Mouse (Mus musculus) cerebellum, adult 11 months (tissue): ENCODE data around the gene Skap1.

Experiments
- DNase-seq: peaks from one replicate; pipeline ENCODE4 v3.0.0; 2022

Skap1 gene

DNA sequence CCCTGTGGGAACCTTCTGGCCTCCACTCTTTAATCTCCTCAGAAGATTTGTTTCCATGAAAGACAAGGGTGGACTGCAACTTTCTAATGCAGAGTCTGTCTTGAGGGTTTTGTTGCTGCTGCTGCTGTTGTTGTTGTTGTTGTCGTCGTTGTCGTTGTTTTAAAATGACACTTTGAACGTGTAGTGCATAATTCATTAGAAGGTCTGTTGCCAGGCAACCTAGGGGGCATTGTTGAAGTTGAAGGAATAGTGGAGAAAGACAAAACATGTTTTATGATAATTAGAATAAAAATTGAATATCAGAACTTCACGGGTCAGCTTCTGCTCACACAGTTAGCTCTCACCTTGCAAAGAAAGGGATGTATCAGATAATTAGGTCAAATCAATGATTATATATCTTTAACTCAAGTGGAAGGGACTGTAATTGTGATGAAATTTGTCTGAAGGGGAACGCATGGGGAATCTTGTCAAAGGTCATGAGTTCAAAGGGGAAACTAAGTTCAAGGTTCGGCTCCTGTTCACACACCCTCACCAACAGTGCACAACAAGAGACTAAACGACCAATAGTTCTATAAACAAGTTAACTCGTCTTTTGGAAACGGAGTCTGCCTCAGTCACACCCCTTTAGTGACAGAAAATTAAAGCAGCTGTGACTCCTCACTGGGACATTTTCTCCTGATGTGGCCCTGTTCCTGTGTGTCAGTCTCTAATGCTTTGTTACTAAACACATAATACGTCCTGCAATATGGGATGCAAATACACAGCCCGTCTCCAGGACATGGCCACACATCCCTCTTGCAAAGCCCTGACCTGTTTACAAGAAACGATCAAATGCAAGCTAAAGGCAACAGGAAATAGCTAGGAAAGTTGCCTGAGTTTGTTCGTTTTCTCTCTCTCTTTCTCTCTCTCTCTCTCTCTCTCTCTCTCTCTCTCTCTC lies 112.4 kb downstream of the Skap1 start:
- DNase-seq: no peak

- no peak for DNase-seq
These were observed 114.3 kb downstream of the Skap1 start for GRCm38 (mm10) chr11:96578551-96579283.

DNA sequence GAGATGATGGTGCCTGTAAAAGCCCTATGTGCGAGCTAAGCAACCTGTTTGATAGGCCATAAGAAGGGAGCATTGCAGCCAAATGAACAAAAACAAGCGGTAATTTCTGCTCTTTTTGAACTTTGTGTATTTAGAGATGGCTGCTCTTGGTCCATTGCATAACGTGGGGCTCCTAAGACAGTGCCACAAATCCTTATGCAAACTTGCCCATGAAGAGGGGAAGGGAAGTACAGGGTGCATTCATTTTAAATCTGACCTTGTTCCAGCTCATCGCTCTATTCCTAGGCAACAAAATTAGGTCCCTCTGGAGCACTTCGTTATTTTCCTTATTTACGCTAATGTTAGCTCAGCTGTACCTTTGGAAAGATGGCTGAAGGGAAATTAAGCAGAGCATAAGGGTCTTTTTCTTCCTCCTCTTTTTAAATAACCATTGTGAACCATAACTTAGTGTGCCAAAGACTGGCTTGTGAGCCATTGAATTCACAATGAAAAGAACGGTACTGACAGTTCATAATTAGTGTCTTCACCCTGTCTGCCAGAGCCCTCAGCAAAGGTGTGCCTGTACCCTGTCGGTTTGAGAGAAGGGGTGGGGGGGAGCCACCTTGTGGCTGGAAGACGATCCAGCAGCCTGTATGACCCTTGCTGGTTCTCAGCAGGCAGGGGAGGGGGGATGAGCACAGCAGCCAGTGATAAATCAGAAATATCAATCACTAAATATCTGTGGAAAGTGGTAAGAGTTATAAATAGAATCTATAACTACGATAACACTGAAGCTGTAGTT lies 117.4 kb downstream of the Skap1 start:
- no peak for DNase-seq

- no peak for DNase-seq
These were observed 118.2 kb downstream of the Skap1 start for GRCm38 (mm10) chr11:96582595-96582994.

- DNase-seq: no peak
These were observed 125.4 kb downstream of the Skap1 start for GRCm38 (mm10) chr11:96589828-96590227.

- DNase-seq: no peak
These were observed 131.5 kb downstream of the Skap1 start for GRCm38 (mm10) chr11:96595890-96596289.

DNA sequence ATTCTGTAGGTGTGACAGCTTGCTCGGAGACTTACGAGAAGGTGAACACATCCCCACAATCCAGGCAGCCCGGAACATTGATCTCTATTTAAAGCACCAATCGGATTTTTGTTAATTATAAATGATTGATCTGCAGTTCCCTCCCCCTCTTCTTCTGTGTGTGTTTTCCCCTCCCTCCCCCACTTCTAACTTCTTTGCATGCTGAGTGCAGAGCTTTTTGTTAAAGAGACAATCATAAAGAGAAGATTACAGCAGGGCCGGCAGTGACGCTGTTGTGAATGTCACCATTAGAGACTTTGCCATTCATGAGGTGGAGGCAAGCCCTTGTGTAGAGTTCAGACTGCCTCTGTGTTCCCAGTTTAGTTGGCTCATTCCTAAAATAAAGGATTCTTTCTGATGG lies 131.9 kb downstream of the Skap1 start:
- DNase-seq: no peak

DNA sequence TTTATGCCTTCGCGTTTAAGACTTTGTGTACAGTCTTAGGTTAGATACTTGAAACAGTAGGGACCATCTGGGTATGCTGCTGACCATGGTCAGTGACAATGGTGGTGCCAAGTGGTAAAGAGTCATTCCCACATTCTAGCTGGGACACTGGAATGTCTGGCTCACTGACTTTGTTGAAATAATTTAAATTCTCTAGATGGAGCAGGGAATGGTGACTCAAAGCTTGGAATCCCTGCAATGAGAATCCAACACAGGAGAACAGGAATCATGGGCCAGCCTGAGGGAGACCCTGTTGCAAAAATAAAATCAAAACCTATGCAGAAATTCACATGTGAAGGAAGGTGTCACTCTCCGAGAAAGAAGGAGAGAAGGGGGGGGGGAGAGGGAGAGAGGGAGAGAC lies 138.4 kb downstream of the Skap1 start:
- DNase-seq: no peak

GRCm38 (mm10) chr11:96604306-96604705 lies 139.9 kb downstream of the Skap1 start:
- no peak for DNase-seq

DNA sequence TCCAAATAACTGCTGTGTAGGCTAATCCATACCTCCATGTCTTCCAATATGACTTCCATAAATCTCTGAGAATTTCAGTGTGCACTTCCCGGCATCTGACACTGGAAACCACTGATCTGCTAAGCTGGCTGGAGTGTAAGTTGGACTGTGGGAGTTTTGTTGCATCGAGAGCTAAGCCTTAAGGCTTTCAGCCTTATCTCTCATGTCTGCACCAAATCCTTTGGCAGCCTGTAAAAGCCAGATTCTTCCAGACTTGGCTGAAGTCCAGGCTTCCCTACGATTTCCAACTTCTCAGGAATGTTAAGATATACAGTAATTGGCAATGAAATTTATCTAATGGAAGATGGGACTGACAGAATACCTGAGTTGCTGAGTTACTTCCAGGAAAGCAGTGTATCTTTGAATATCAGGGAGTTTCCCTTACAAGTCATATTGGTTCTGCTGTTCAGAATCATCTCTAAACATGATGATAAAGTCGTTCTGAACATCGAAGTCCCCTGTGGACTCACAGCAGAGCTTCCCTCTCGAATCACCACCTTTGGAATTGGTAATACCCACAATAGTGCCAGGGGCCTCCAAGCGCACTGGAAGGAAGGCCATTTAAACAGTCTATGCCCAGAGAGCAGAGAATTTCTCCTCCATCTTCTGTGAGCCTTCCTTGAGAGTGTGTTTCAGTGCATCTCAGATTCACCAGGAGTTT lies 140.5 kb downstream of the Skap1 start:
- no peak for DNase-seq

- DNase-seq: no peak
These were observed 141.1 kb downstream of the Skap1 start for GRCm38 (mm10) chr11:96605516-96605915.

GRCm38 (mm10) chr11:96612596-96612995 lies 148.2 kb downstream of the Skap1 start:
- no peak for DNase-seq

DNA sequence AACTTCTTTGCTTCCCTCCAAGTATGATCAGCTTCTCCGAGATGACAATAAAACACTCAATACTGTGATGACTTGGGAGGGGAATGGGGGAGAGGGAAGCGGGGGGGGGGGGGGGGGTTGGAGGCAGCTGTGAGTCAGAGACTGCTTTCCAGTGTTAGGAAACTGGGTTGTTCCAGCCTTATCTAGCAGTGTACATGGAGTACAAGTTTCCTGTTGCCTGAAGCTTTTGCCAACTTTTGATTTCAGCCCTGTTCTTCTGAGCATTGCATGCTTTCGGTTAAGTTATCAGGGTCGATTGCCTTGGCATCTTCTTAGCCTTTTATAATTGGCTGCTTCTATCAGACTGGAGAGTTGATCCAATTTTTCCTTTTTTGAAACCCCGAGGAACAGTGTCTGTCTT lies 152.4 kb downstream of the Skap1 start:
- DNase-seq: no peak

GRCm38 (mm10) chr11:96618789-96619445 lies 154.5 kb downstream of the Skap1 start:
- no peak for DNase-seq

DNA sequence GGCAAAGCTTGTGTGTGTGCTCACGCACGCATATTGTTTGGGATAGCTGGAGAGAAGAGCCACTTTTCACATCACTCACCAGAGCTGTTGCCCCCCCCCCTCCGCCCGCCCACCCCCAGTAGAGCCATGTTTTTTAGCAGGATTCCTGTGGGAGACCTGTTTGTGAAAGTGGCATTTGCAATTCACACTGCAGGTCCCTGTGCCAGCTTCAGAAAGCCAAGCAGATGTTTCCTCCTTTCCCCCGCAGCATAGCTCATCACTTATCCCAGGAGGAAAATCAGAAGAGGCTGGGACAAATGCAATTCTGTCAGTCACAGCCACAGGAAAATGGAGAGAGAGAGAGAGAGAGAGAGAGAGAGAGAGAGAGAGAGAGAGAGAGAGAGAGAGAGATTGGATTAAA lies 155.2 kb downstream of the Skap1 start:
- DNase-seq: no peak

DNA sequence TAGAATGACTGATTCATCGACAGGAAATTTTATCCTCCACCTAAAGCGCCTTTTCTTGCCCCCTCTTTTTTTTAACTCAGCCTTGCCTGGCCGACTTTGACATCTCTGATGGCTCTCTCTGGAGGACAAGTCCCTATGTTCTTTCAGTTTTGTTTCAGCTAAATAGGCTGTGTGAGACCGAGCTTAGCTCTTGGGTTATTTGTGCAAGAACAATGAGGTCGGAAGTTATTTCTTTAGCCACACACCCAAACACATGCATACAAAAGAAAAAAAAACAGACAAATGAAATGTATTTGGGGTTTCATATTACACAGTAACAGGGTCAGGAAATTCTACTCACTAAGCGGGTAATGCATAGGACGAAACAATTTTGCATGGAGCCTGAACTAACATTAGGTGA lies 155.6 kb downstream of the Skap1 start:
- DNase-seq: no peak

GRCm38 (mm10) chr11:96620660-96621059 lies 156.3 kb downstream of the Skap1 start:
- no peak for DNase-seq

- peak; percentile 31 for DNase-seq
These were observed 156.8 kb downstream of the Skap1 start for GRCm38 (mm10) chr11:96621167-96621566.

DNA sequence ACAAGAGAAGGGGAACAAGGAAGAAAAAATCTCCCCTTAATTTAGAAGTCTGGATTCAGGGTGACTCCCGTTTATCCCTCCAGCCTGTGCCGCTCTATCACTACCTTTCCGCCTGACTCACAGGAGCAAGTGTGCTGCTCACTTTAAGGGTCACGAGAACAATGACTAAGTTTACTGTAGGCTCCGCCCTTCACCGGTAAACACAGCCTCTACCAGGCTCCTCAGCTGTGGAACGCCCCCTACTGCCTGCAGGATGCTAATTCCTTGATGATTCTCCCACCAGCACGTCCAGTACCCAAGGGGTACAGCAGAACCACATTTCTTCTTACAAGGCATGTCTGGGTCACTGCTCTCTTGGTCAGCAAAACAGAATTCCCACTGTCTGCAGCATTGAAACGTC lies 158.4 kb downstream of the Skap1 start:
- DNase-seq: no peak

GRCm38 (mm10) chr11:96624436-96624835 lies 160.0 kb downstream of the Skap1 start:
- DNase-seq: no peak

- DNase-seq: no peak
These were observed 165.4 kb downstream of the Skap1 start for GRCm38 (mm10) chr11:96629775-96630174.

DNA sequence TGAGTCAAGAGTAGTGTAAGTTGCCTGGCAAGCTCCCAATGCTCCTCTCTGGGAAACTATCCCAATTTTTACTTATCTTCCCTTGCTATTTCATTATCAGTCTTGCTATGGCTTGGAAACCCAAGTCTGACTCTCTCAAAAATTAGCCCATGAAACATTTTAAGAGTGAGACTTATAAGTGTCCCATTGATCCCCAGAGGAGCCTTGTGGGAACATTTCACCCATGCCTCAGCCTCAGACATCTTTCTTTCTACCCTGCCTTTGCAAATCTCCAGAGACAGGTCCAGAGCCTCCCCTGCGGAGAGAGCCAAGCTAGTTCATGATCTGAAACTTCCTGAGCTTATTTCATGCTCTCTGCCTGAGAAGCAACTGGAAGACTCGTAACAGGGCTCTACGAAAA lies 167.1 kb downstream of the Skap1 start:
- DNase-seq: no peak
